19 mouse cellular contexts compared by ENCODE assay signal in the genomic region with DNA sequence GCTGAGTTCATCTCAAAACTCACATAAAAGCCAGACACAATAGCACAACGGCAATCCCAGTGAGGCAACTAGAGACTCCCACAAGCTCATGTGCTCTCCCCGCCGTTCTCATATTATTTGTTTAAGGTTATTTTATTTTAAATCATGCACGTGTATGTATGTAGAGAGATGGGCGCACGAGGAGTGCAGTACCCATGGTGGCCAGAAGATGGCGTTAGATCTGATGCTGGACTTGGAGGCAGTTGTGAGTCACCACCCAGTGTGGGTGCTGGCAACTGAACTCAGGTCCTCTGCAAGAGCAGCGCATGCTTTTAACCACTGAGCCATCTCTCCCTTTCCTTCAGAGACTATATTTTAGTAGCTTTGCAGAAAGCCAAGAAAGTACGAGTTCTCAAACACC.
A peak's percentile ranks its signal among the peaks of the same experiment; 100 is the strongest.
DNase-seq lines count a peak whose midpoint lies in the region; ATAC-seq and TF ChIP-seq lines count a peak whose summit lies in the region.
"Had no signal": no experiment of that assay in that cellular context is flagged by ENCODE, and none has a peak within 500 bp of the region (broad histone marks: within the 10 kb centered on the region; RNA-seq: fewer than 3 reads in every experiment).

No protein-coding gene starts in this region.

- H3K4me3 ChIP-seq in hindbrain, postnatal 0 days (ENCODE audit: low read length) = no peak overlapping the region
- no peak overlapping the region for H3K4me3 ChIP-seq in hindbrain, embryonic 16.5 days (ENCODE audit: low read length)
- H3K4me3 ChIP-seq in lung, adult 2 months (replicated peaks; ENCODE audit: extremely low read depth, low read depth, low read length) = no peak overlapping the region
- H3K4me3 ChIP-seq in ES-Bruce4 (ENCODE audit: low read depth, low read length) = no peak overlapping the region
- H3K4me3 ChIP-seq: heart, embryonic 13.5 days; hindbrain, embryonic 13.5 days; limb, embryonic 15.5 days; midbrain, embryonic 13.5 days had no signal

- no peak for DNase-seq in hindbrain, postnatal 0 days (ENCODE audit: low spot score)
- DNase-seq in lung, adult 2 months = no peak
- no peak for DNase-seq in lung, postnatal 10 days
- DNase-seq in ZHBTc4 (ENCODE audit: low read depth, low spot score) (peak; percentile 48), MN1 (ENCODE audit: low spot score) (no peak)
- no peak for DNase-seq in thymus, postnatal 0 days (ENCODE audit: low spot score)
- DNase-seq: cerebellum, adult 9-11 months; embryo, embryonic 11 days; layer of hippocampus, postnatal 36 days; right cerebral cortex, postnatal 25 days had no signal

- no peak for ATAC-seq in hindbrain, postnatal 0 days
- ATAC-seq in hindbrain, embryonic 16.5 days = no peak
- ATAC-seq: intestine, embryonic 16.5 days; lung, postnatal 0 days; midbrain, embryonic 13.5 days had no signal

- no peaks in the 10 kb centered on the region for H3K4me1 ChIP-seq in hindbrain, postnatal 0 days (ENCODE audit: insufficient read depth, low read length)
- H3K4me1 ChIP-seq in hindbrain, embryonic 16.5 days (ENCODE audit: control insufficient read depth, insufficient read depth, low read depth, low read length) = no peaks in the 10 kb centered on the region
- H3K4me1 ChIP-seq in lung, adult 2 months (ENCODE audit: control insufficient read depth, insufficient read depth, low read length) = no peaks in the 10 kb centered on the region
- H3K4me1 ChIP-seq in ES-Bruce4 (ENCODE audit: control insufficient read depth, insufficient read depth, low read length) = peaks cover 3% of the 10 kb centered on the region
- H3K4me1 ChIP-seq: hindbrain, embryonic 13.5 days; limb, embryonic 15.5 days; midbrain, embryonic 13.5 days had no signal

- no peak overlapping the region for H3K4me2 ChIP-seq in hindbrain, postnatal 0 days (ENCODE audit: low read depth, low read length)
- H3K4me2 ChIP-seq in hindbrain, embryonic 16.5 days (ENCODE audit: low read length) = no peak overlapping the region
- H3K4me2 ChIP-seq: heart, embryonic 13.5 days; hindbrain, embryonic 13.5 days; limb, embryonic 15.5 days; midbrain, embryonic 13.5 days had no signal

- no peak for TF ChIP-seq EP300 in ES-Bruce4 (IDR thresholded peaks at IDR 0.05; ENCODE audit: insufficient read depth, low read depth, low read length)

- TF ChIP-seq POLR2A in lung, adult 2 months (IDR thresholded peaks at IDR 0.05; ENCODE audit: borderline replicate concordance, extremely low read depth, low read depth, low read length) = no peak
- TF ChIP-seq POLR2A in ES-Bruce4 (IDR thresholded peaks at IDR 0.05; ENCODE audit: insufficient read depth, low read length) = no peak

- H3K27ac ChIP-seq in hindbrain, postnatal 0 days = no peak overlapping the region
- no peak overlapping the region for H3K27ac ChIP-seq in hindbrain, embryonic 16.5 days (ENCODE audit: low read depth, low read length)
- no peak overlapping the region for H3K27ac ChIP-seq in ES-Bruce4 (ENCODE audit: insufficient read depth, low read length)
- H3K27ac ChIP-seq: heart, embryonic 13.5 days; hindbrain, embryonic 13.5 days; limb, embryonic 15.5 days; midbrain, embryonic 13.5 days had no signal

- 91% methylated on average over 9 of the region's 9 CpGs for WGBS in hindbrain, postnatal 0 days
- WGBS in hindbrain, embryonic 16.5 days = 93% methylated on average over 9 of the region's 9 CpGs
- 90% methylated on average over 9 of the region's 9 CpGs for WGBS in lung, adult 2 months

- no peaks in the 10 kb centered on the region for H3K36me3 ChIP-seq in hindbrain, postnatal 0 days (ENCODE audit: insufficient read depth, low read length)
- H3K36me3 ChIP-seq in hindbrain, embryonic 16.5 days (ENCODE audit: control insufficient read depth, insufficient read depth, low read length) = no peaks in the 10 kb centered on the region
- H3K36me3 ChIP-seq in ES-Bruce4 (ENCODE audit: control insufficient read depth, insufficient read depth, low read length, poor library complexity, severe bottlenecking) = no peaks in the 10 kb centered on the region
- H3K36me3 ChIP-seq: G1E; heart, embryonic 13.5 days; hindbrain, embryonic 13.5 days; limb, embryonic 15.5 days; midbrain, embryonic 13.5 days had no signal

- H3K9me3 ChIP-seq in hindbrain, postnatal 0 days (ENCODE audit: low read length) = no peaks in the 10 kb centered on the region
- H3K9me3 ChIP-seq in hindbrain, embryonic 16.5 days (ENCODE audit: control insufficient read depth, low read length) = no peaks in the 10 kb centered on the region
- H3K9me3 ChIP-seq in ES-Bruce4 (replicated peaks; ENCODE audit: control insufficient read depth, insufficient read depth, low read length, poor library complexity, severe bottlenecking) = peaks cover 6% of the 10 kb centered on the region
- H3K9me3 ChIP-seq: limb, embryonic 15.5 days had no signal

- no peak overlapping the region for H3K9ac ChIP-seq in hindbrain, postnatal 0 days (replicated peaks; ENCODE audit: low read length)
- no peak overlapping the region for H3K9ac ChIP-seq in hindbrain, embryonic 16.5 days (ENCODE audit: low read depth, low read length)
- no peak overlapping the region for H3K9ac ChIP-seq in ES-Bruce4 (ENCODE audit: low read depth, poor library complexity, severe bottlenecking)
- H3K9ac ChIP-seq: heart, embryonic 13.5 days; hindbrain, embryonic 13.5 days; limb, embryonic 15.5 days; midbrain, embryonic 13.5 days had no signal

- TF ChIP-seq CTCF in hindbrain, postnatal 0 days (IDR thresholded peaks at IDR 0.05; ENCODE audit: low read depth) = peak; percentile 32; the same call in 1 of the 2 replicates
- TF ChIP-seq CTCF in lung, adult 2 months (IDR thresholded peaks at IDR 0.05; ENCODE audit: insufficient read depth, low read length) = 0 out of 2 replicates have a peak, but pooled peaks have one; percentile 2
- peak; percentile 41 for TF ChIP-seq CTCF in ES-Bruce4 (IDR thresholded peaks at IDR 0.05; ENCODE audit: low read depth, low read length)

- no peaks in the 10 kb centered on the region for H3K27me3 ChIP-seq in hindbrain, postnatal 0 days (ENCODE audit: insufficient read depth, low read length)
- no peaks in the 10 kb centered on the region for H3K27me3 ChIP-seq in hindbrain, embryonic 16.5 days (replicated peaks; ENCODE audit: control insufficient read depth, insufficient read depth, low read length)
- H3K27me3 ChIP-seq in ES-Bruce4 (ENCODE audit: control insufficient read depth, insufficient read depth, low read length, poor library complexity, severe bottlenecking) = no peaks in the 10 kb centered on the region
- H3K27me3 ChIP-seq: heart, embryonic 13.5 days; hindbrain, embryonic 13.5 days; limb, embryonic 15.5 days; midbrain, embryonic 13.5 days had no signal
